Mouse (Mus musculus) intestine, postnatal 0 days (tissue): Measurements from ENCODE around the gene Gm21852. TPM values are rescaled to one million over a fixed set of nuclear protein-coding genes. Genes with fewer than 3 reads are reported as not detected.
"Not testable (repeated sequence)": the region's sequence is repeated elsewhere in the genome, so short reads cannot be mapped to it uniquely, and the experiment has no call there.

ENCODE experiments used
- ATAC-seq: fragments of 200-750 bp; cut with Nextera tagmentation; 2 replicates; pipeline ENCODE4 v1.8.0; 2017; ENCODE audit warnings: mild to moderate bottlenecking, moderate TSS enrichment, moderate library complexity
- H3K27ac ChIP-seq: fragments of 300-500 bp; sonication (generic); 2 replicates; pipeline ENCODE4 v1.5.1; 2014; ENCODE audit warnings: mild to moderate bottlenecking, low read depth, low read length, moderate library complexity
- H3K27me3 ChIP-seq: fragments of 300-500 bp; sonication (generic); replicated peaks from 2 replicates; pipeline ENCODE4 v1.6.1; 2014; ENCODE audit warnings: low read length, mixed read lengths; ENCODE audit not compliant: control insufficient read depth, insufficient read depth
- H3K36me3 ChIP-seq: fragments of 300-500 bp; sonication (generic); 2 replicates; pipeline ENCODE4 v1.6.1; 2014; ENCODE audit warnings: mild to moderate bottlenecking, moderate library complexity; ENCODE audit not compliant: control insufficient read depth, insufficient read depth
- H3K4me1 ChIP-seq: fragments of 300-500 bp; sonication (generic); replicated peaks from 2 replicates; pipeline ENCODE4 v1.6.1; 2014; ENCODE audit warnings: antibody characterized with exemption, low read length, mixed read lengths; ENCODE audit not compliant: control insufficient read depth, insufficient read depth
- H3K4me2 ChIP-seq: fragments of 300-500 bp; sonication (generic); replicated peaks from 2 replicates; pipeline ENCODE4 v1.6.1; 2014; ENCODE audit warnings: low read depth, mild to moderate bottlenecking, moderate library complexity
- H3K4me3 ChIP-seq: fragments of 300-500 bp; sonication (generic); 2 replicates; pipeline ENCODE4 v1.5.1; 2014; ENCODE audit warnings: low read depth, low read length
- H3K9ac ChIP-seq: fragments of 300-500 bp; sonication (generic); 2 replicates; pipeline ENCODE4 v1.6.1; 2014; ENCODE audit warnings: mild to moderate bottlenecking, low read depth, low read length
- H3K9me3 ChIP-seq: fragments of 300-500 bp; sonication (generic); 2 replicates; pipeline ENCODE4 v1.6.1; 2016; ENCODE audit warnings: mixed run types; ENCODE audit not compliant: control insufficient read depth
- WGBS: fragments of 180-500 bp; shearing (Covaris S2); extraction: QIAGEN DNeasy Blood & Tissue Kit; methylation state at CpG from one replicate; pipeline ENCODE4 v1.1.7; 2014; 5-methylcytosine and 5-hydroxymethylcytosine counted together
- microRNA-seq: library from miRNA; unstranded; fragments of <30 nt; microRNA quantifications from one replicate; pipeline ENCODE4, GENCODE M21; 2016
- polyA plus RNA-seq: library from polyadenylated mRNA; unstranded; fragments of >200 nt; fragmentation: Nextera tagmentation; extraction: Ambion mirVana; gene quantifications from 2 replicates; pipeline ENCODE4 v1.2.1, GENCODE M21; 2015

Gene Gm21852
- not detected in 2 replicates for polyA plus RNA-seq

- not testable (repeated sequence) for H3K9me3 ChIP-seq, H3K27me3 ChIP-seq, ATAC-seq, H3K4me1 ChIP-seq, H3K9ac ChIP-seq, H3K36me3 ChIP-seq, H3K4me2 ChIP-seq, H3K27ac ChIP-seq, H3K4me3 ChIP-seq
- WGBS, result no CpG with 5 or more reads among the region's 3 CpGs
Observed at GRCm38 (mm10) chrY:40651896-40652295, at the start of gene Gm21852. Gene Gm21852, minus strand, starts transcription at chrY:40651996.

Small RNAs within 50 kb of the gene (microRNA-seq; reads per million reads assigned to microRNA genes)
- not detected for gene Gm27466
- gene Gm28018, result not detected

Other genes starting within 250 kb of the Gm21852 start
- not detected in 2 replicates for gene Gm21797, start 123.8 kb upstream of the Gm21852 start, polyA plus RNA-seq
- gene Gm20795, start 152.9 kb upstream of the Gm21852 start, polyA plus RNA-seq, result not detected in 2 replicates